Mouse (Mus musculus): Measurements from ENCODE around the gene Tsr3.
"Not testable (repeated sequence)": the region's sequence is repeated elsewhere in the genome, so short reads cannot be mapped to it uniquely, and the experiment has no call there.

The Tsr3 gene

GRCm38 (mm10) chr17:25231621-25232020, 8.3 kb upstream of the Tsr3 start:
- in situ Hi-C loops (cut with MboI; ENCODE audit: low pct_unique_long_range_greater_than_20kb in 1 of 2, low sequenced_read_pairs in 2 of 2, unreplicated experiment in 1 of 2): not testable (repeated sequence)

GRCm38 (mm10) chr17:25235635-25236034, 4.3 kb upstream of the Tsr3 start:
- in situ Hi-C loops (cut with MboI; ENCODE audit: low pct_unique_long_range_greater_than_20kb in 1 of 2, low sequenced_read_pairs in 2 of 2, unreplicated experiment in 1 of 2): no loop called here

- in situ Hi-C loops (cut with MboI; ENCODE audit: low pct_unique_long_range_greater_than_20kb in 1 of 2, low sequenced_read_pairs in 2 of 2, unreplicated experiment in 1 of 2): no loop called here
These were observed 3.3 kb downstream of the Tsr3 start for GRCm38 (mm10) chr17:25243131-25243780.

- in situ Hi-C loops (cut with MboI; ENCODE audit: low pct_unique_long_range_greater_than_20kb in 1 of 2, low sequenced_read_pairs in 2 of 2, unreplicated experiment in 1 of 2): no loop called here
These were observed 4.3 kb downstream of the Tsr3 start for GRCm38 (mm10) chr17:25244239-25244638.

GRCm38 (mm10) chr17:25248033-25248750, 8.2 kb downstream of the Tsr3 start:
- in situ Hi-C loops (cut with MboI; ENCODE audit: low pct_unique_long_range_greater_than_20kb in 1 of 2, low sequenced_read_pairs in 2 of 2, unreplicated experiment in 1 of 2): no loop called here

GRCm38 (mm10) chr17:25250181-25250835, 10.3 kb downstream of the Tsr3 start:
- in situ Hi-C loops (cut with MboI; ENCODE audit: low pct_unique_long_range_greater_than_20kb in 1 of 2, low sequenced_read_pairs in 2 of 2, unreplicated experiment in 1 of 2): no loop called here

GRCm38 (mm10) chr17:25252643-25253042, 12.7 kb downstream of the Tsr3 start:
- in situ Hi-C loops (cut with MboI; ENCODE audit: low pct_unique_long_range_greater_than_20kb in 1 of 2, low sequenced_read_pairs in 2 of 2, unreplicated experiment in 1 of 2): no loop called here

- in situ Hi-C loops (cut with MboI; ENCODE audit: low pct_unique_long_range_greater_than_20kb in 1 of 2, low sequenced_read_pairs in 2 of 2, unreplicated experiment in 1 of 2): no loop called here
These were observed 13.8 kb downstream of the Tsr3 start for GRCm38 (mm10) chr17:25253760-25254159.

GRCm38 (mm10) chr17:25255110-25255509, 15.1 kb downstream of the Tsr3 start:
- in situ Hi-C loops (cut with MboI; ENCODE audit: low pct_unique_long_range_greater_than_20kb in 1 of 2, low sequenced_read_pairs in 2 of 2, unreplicated experiment in 1 of 2): no loop called here

- in situ Hi-C loops (cut with MboI; ENCODE audit: low pct_unique_long_range_greater_than_20kb in 1 of 2, low sequenced_read_pairs in 2 of 2, unreplicated experiment in 1 of 2): no loop called here
These were observed 16.3 kb downstream of the Tsr3 start, which contains the start of gene Baiap3 for GRCm38 (mm10) chr17:25256140-25256754. Baiap3 (minus strand) TSS chr17:25256364.

GRCm38 (mm10) chr17:25257804-25258261, 17.9 kb downstream of the Tsr3 start:
- in situ Hi-C loops (cut with MboI; ENCODE audit: low pct_unique_long_range_greater_than_20kb in 1 of 2, low sequenced_read_pairs in 2 of 2, unreplicated experiment in 1 of 2): no loop called here

- in situ Hi-C loops (cut with MboI; ENCODE audit: low pct_unique_long_range_greater_than_20kb in 1 of 2, low sequenced_read_pairs in 2 of 2, unreplicated experiment in 1 of 2): no loop called here
These were observed 24.5 kb downstream of the Tsr3 start for GRCm38 (mm10) chr17:25264453-25264852.

- in situ Hi-C loops (cut with MboI; ENCODE audit: low pct_unique_long_range_greater_than_20kb in 1 of 2, low sequenced_read_pairs in 2 of 2, unreplicated experiment in 1 of 2): no loop called here
These were observed 30.9 kb downstream of the Tsr3 start for GRCm38 (mm10) chr17:25270795-25271335.

- in situ Hi-C loops (cut with MboI; ENCODE audit: low pct_unique_long_range_greater_than_20kb in 1 of 2, low sequenced_read_pairs in 2 of 2, unreplicated experiment in 1 of 2): no loop called here
These were observed 32.4 kb downstream of the Tsr3 start for GRCm38 (mm10) chr17:25272326-25272725.

GRCm38 (mm10) chr17:25272951-25273705, 33.2 kb downstream of the Tsr3 start:
- in situ Hi-C loops (cut with MboI; ENCODE audit: low pct_unique_long_range_greater_than_20kb in 1 of 2, low sequenced_read_pairs in 2 of 2, unreplicated experiment in 1 of 2): no loop called here

GRCm38 (mm10) chr17:25273706-25274501, 33.9 kb downstream of the Tsr3 start:
- in situ Hi-C loops (cut with MboI; ENCODE audit: low pct_unique_long_range_greater_than_20kb in 1 of 2, low sequenced_read_pairs in 2 of 2, unreplicated experiment in 1 of 2): no loop called here

GRCm38 (mm10) chr17:25274571-25275346, 34.8 kb downstream of the Tsr3 start, which contains the start of gene Ube2i:
Ube2i (minus strand) TSS chr17:25274622.
- in situ Hi-C loops (cut with MboI; ENCODE audit: low pct_unique_long_range_greater_than_20kb in 1 of 2, low sequenced_read_pairs in 2 of 2, unreplicated experiment in 1 of 2): no loop called here
